Mouse (Mus musculus) layer of hippocampus, adult 11-12 months (tissue): ENCODE measurements around the gene Zfp788.
"Not testable (repeated sequence)": the region's sequence is repeated elsewhere in the genome, so short reads cannot be mapped to it uniquely, and the experiment has no call there.

Source experiments
- DNase-seq: peaks from one replicate; pipeline ENCODE4 v3.0.0; 2022; ENCODE audit warnings: low spot score

Gene Zfp788

GRCm38 (mm10) chr7:41632409-41633220, at the start of gene Zfp788:
TSS of gene Zfp788 (plus strand) at chr7:41633203.
- DNase-seq = peak; percentile 98

- not testable (repeated sequence) for DNase-seq
Observed at GRCm38 (mm10) chr7:41587831-41588230, 45.2 kb upstream of the Zfp788 start.

GRCm38 (mm10) chr7:41598615-41599014, 34.4 kb upstream of the Zfp788 start:
- DNase-seq = no peak

GRCm38 (mm10) chr7:41599034-41599813, 33.8 kb upstream of the Zfp788 start, which contains the start of gene 2610021A01Rik:
TSS of gene 2610021A01Rik (plus strand) at chr7:41599230.
- DNase-seq = peak; percentile 93

- DNase-seq = no peak
Observed at GRCm38 (mm10) chr7:41599932-41600548, 33.0 kb upstream of the Zfp788 start.

GRCm38 (mm10) chr7:41611654-41612053, 21.3 kb upstream of the Zfp788 start:
- DNase-seq = no peak

GRCm38 (mm10) chr7:41616241-41616640, 16.8 kb upstream of the Zfp788 start:
- not testable (repeated sequence) for DNase-seq

- DNase-seq = peak; percentile 95
Observed at GRCm38 (mm10) chr7:41633221-41633984, 400 bp downstream of the Zfp788 start.

- not testable (repeated sequence) for DNase-seq
Observed at GRCm38 (mm10) chr7:41674326-41674725, 41.3 kb downstream of the Zfp788 start.
